Mouse (Mus musculus): ENCODE data around the gene Nudt8. TPM values are rescaled to one million over a fixed set of nuclear protein-coding genes. Genes with fewer than 3 reads are reported as not detected.
"Not testable (repeated sequence)": the region's sequence is repeated elsewhere in the genome, so short reads cannot be mapped to it uniquely, and the experiment has no call there.

The Nudt8 gene
- total RNA-seq, 2 experiments from 2014 or later, result 8.8 to 13.3 TPM

DNA sequence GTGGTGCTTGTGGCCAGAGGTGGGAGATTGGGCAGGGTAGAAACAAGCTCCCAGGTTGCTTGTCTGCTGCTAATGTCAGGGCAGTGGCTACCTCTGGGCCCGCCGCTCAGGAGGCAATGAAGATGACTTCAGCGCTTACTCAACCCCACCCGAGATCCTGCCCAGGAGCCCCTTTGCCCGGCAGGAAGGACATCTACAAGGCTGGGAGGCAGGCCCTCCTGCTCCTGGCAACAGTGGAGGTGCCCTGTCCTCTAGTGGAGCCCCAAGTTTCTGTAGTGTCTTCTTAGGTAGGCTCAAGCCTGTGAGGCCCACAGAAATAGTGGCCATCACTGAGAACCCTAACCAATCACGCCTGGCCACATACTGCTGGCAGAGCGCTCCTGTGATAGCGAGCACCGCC is 4.7 kb downstream of the Nudt8 start:
- intact Hi-C loops (cut with DNase I), result no loop called here
- no peak for DNase-seq (ENCODE audit: low spot score in 2 of 2)

GRCm38 (mm10) chr19:4005971-4006370 is 5.6 kb downstream of the Nudt8 start:
- no peak for DNase-seq (ENCODE audit: low spot score in 2 of 2)
- intact Hi-C loops (cut with DNase I), result no loop called here

GRCm38 (mm10) chr19:4011086-4011485 is 10.7 kb downstream of the Nudt8 start:
- intact Hi-C loops (cut with DNase I), result loop anchor here (10.0 kb wide), 1 partner anchor 214 kb away; no protein-coding TSS in a partner anchor

DNA sequence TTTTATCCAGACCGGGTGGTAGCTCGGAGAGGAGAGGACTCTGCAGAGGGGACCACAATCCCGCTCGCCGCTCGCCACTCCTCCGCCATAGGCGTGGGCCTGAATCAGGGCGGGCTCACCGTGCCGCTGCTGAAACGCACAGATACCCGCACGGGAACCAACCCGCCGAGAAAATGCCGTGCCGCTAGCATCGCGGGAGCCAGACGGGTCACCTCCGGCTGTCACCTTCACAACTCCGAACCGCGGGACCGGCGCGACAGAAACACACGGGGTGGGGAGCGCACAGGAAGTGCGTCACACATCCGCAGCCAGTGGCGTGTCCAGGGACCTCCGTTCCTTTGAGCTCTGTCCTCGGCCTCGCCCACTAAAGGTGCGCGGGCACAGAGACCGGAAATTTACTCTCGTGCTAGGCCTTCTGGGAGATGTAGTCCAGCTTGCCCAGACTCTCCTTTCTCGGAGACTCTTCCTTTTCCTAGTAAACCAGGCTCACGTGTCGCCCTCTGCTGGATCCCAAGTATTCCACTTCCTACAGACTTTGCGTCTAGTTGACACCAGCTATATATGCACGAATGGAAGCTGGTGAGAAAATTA is 12.1 kb downstream of the Nudt8 start, which contains the start of gene Ndufv1:
Ndufv1 (minus strand) TSS at position 375 of the 591 bp plus-strand sequence.
- DNase-seq (ENCODE audit: low spot score in 2 of 2), result peak; percentile 98
- intact Hi-C loops (cut with DNase I), result loop anchor here (2.0 to 10.0 kb wide), 2 partner anchors 68 to 212 kb away; no protein-coding TSS in a partner anchor

More at GRCm38 (mm10) chr19:4011086-4011485, 10.7 kb downstream of the Nudt8 start:
- DNase-seq (ENCODE audit: low spot score in 2 of 2), result no peak

DNA sequence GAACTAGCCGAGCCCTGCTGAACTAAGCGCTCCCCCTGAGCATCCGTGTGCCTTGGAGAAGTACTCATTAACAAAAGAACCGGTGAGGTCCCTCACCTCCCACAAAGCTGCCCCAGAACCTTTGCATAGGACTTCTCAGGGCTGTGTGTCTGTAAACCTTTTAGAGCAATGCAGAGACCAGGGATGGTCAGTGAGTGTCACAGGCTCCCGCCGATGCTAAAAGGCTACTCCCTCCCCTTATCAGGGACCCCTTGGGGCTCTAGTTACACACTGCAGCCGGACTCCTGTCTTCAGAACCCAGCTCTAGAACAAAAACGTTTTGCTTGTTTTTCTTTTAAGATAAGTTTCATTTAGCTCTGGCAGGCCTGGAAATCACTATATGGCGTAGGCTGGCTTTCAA is 12.7 kb downstream of the Nudt8 start:
- no peak for DNase-seq (ENCODE audit: low spot score in 2 of 2)
- intact Hi-C loops (cut with DNase I), result loop anchor here (2.0 to 10.0 kb wide), 2 partner anchors 68 to 212 kb away; no protein-coding TSS in a partner anchor

- intact Hi-C loops (cut with DNase I), result loop anchor here (10.0 kb wide), 1 partner anchor 210 kb away; no protein-coding TSS in a partner anchor
Observed at GRCm38 (mm10) chr19:4014802-4015201, 14.4 kb downstream of the Nudt8 start.

GRCm38 (mm10) chr19:4015635-4016034 is 15.3 kb downstream of the Nudt8 start:
- DNase-seq (ENCODE audit: low spot score in 2 of 2), result no peak
- intact Hi-C loops (cut with DNase I), result loop anchor here (10.0 kb wide), 1 partner anchor 209 kb away; no protein-coding TSS in a partner anchor

More at GRCm38 (mm10) chr19:4014802-4015201, 14.4 kb downstream of the Nudt8 start:
- DNase-seq (ENCODE audit: low spot score in 2 of 2), result no peak

DNA sequence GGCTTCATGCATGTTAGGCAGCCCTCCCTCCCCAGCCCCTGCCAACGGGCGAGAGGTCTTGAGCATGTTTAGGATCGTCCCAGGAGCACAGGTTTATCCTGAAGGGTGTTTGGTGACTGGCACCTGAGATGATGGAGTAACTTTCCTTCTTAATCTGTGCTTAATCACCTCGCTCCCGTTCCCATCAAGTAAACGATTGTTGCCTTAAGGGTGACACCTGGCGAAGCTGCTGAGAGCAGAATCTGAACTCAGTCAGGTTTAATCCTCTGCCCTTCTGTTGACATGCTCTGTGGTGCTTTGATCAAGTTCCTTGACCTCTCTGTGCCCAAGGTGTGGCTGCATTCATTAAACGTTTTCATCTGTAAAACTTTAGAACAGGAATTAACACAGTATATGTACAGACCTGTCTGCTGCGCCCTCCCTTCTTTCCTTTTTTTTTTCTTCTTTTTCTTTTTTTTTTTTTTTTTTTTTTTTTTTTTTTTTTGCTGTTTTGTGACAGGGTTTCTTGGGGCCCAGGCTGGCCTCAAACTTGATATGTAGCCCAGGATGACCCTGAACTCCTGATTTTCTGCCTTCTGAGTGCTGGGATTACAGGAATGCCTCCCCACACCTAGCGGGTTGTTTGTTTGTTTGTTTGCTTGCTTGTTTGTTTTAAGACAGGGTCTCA is 17.7 kb downstream of the Nudt8 start:
- intact Hi-C loops (cut with DNase I), result loop anchor here (10.0 kb wide), 1 partner anchor 207 kb away; no protein-coding TSS in a partner anchor
- DNase-seq (ENCODE audit: low spot score in 2 of 2), result no peak

DNA sequence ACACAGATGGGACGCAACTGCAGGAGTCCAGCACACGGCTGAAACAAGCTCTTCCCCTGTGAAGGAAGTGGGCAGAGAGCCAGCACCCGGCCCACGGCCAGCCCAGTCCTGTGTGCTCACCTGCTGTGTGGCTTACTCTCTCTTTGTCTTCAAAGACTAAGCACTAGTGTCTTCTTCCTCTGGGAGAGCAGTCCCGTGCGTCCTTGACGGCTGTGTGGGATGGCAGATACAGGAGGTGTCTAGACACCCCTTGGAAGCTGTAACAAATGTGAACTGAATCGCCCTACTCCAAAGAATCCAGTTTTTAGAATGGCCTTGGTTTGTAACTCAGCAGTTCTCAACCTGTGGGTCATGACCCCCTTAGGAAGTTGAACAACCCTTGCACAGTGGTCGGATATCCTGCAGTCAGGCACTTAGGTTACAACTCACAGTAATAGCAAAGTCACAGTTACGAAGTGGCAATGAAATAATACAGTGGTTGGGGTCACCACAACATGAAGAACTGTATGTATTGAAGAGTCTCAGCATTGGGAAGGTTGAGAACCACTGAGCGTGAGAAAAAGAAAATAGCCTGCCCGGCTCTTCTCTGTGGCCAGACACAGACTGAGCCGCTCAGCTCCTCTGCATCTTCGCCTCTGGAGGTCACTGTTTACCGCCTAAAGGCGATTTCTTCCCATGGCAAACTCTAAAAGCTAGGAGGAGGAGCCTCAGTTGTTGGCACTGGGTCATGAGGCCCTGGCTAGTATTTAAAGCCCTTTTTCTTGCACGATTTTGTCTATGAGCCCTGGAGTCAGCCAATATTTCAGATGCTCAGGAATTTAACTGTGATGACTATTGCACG is 18.6 kb downstream of the Nudt8 start:
- intact Hi-C loops (cut with DNase I), result loop anchor here (1.0 to 10.0 kb wide), 2 partner anchors 29 to 206 kb away; no protein-coding TSS in a partner anchor
- DNase-seq (ENCODE audit: low spot score in 2 of 2), result peak; percentile 60 to 73

- no peak for DNase-seq (ENCODE audit: low spot score in 2 of 2)
- intact Hi-C loops (cut with DNase I), result no loop called here
Observed at GRCm38 (mm10) chr19:4023185-4023584, 22.8 kb downstream of the Nudt8 start.

- intact Hi-C loops (cut with DNase I), result no loop called here
- no peak for DNase-seq (ENCODE audit: low spot score in 2 of 2)
Observed at GRCm38 (mm10) chr19:4027576-4027975, 27.2 kb downstream of the Nudt8 start.

- no peak for DNase-seq (ENCODE audit: low spot score in 2 of 2)
- intact Hi-C loops (cut with DNase I), result no loop called here
Observed at GRCm38 (mm10) chr19:4032668-4033067, 32.3 kb downstream of the Nudt8 start.

DNA sequence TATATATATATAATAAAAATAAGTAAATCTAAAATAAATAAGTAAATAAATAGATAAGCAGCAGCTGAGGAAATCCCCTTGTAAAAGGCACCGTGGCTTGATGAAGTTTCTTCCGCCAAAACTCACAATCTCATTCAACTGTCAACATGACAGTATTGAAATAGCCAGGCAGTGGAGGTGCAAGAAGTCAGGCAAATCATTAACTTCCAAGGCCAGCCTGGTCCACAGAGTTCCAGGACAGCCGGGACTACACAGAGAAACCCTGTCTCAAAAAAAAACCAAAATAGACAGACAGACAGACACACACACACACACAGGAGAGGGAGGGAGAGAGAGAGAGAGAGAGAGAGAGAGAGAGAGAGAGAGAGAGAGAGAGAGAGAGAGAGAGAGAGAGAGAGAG is 32.9 kb downstream of the Nudt8 start:
- DNase-seq (ENCODE audit: low spot score in 2 of 2), result no peak
- intact Hi-C loops (cut with DNase I), result no loop called here

- DNase-seq (ENCODE audit: low spot score in 2 of 2), result no peak
- intact Hi-C loops (cut with DNase I), result no loop called here
Observed at GRCm38 (mm10) chr19:4033742-4034141, 33.4 kb downstream of the Nudt8 start.

- intact Hi-C loops (cut with DNase I), result no loop called here
- DNase-seq (ENCODE audit: low spot score in 2 of 2), result no peak
Observed at GRCm38 (mm10) chr19:4036327-4037045, 36.1 kb downstream of the Nudt8 start.

- intact Hi-C loops (cut with DNase I); DNase-seq (ENCODE audit: low spot score in 2 of 2): not testable (repeated sequence)
Observed at GRCm38 (mm10) chr19:4037154-4037787, 36.9 kb downstream of the Nudt8 start.

DNA sequence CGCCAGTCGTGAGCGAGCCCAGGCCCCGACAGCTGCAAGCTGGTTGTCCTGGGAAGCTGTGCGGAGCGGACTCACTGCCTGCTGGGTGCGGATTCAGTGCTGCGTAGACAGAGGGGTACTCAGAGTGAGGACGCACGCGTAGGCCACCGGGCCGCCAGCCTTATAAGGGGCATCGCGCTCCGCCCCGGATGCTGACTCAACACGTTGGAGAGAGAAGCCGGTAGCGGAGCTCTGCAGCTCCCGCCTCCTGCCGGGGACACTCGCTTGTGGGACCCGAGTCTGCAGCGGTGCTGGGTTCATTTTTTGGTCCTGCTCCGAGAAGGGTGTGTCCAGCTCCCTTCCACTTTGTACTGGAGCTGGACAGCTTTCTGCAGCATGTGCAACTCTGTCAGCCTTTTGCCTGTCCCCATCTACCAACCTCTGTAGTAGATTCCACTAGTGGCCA is 37.4 kb downstream of the Nudt8 start, which contains the start of gene Gstp1:
Gstp1 (minus strand) TSS at position 198 of the 445 bp plus-strand sequence.
- DNase-seq (ENCODE audit: low spot score in 2 of 2), result peak; percentile 85 to 89
- intact Hi-C loops (cut with DNase I), result no loop called here

DNA sequence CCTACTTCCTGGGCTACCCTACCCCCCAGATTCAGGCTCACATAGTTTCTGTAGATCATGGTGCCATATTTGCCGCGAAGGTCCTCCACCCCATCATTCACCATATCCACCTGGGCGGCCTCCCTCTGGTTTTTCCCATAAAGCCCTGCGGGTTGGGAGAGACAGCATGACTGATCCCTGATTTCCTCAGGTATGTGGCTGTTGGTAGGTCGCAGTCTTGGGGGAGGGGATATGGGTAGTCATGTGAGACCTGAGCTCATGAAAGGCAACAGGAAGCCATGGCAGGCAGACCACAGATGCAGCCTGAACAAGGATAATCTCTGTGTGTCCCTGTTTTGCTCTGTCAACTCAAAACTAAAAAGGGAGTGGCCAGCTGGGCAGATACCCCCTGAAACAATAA is 40.6 kb downstream of the Nudt8 start:
- intact Hi-C loops (cut with DNase I); DNase-seq (ENCODE audit: low spot score in 2 of 2): not testable (repeated sequence)

DNA sequence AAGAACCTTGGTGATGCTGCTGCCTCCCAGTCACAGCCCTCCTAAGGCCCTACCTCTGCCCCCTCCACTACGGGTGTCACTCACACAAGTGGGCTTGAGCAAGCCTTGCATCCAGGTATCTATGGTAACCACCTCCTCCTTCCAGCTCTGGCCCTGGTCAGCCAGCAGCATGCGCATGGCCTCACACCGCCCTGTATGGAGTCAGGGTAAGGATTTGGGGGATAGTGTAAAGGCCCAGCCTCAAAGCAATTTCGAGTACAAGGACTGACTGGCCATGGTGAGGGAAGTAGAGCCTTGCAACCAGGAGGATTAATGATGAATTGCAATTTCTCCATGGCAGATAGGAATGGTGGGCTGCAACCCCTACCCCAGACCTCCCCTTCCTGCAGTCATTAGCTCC is 41.1 kb downstream of the Nudt8 start:
- DNase-seq (ENCODE audit: low spot score in 2 of 2); intact Hi-C loops (cut with DNase I): not testable (repeated sequence)

Measured in left cerebral cortex, postnatal 36 days (tissue).